Mouse (Mus musculus) kidney, embryonic 14.5 days (tissue): ENCODE measurements around the gene Syngr3. TPM values are rescaled to one million over a fixed set of nuclear protein-coding genes. Genes with fewer than 3 reads are reported as not detected.
"Not testable (repeated sequence)": the region's sequence is repeated elsewhere in the genome, so short reads cannot be mapped to it uniquely, and the experiment has no call there.

Experiments
- ATAC-seq: fragments of 200-750 bp; cut with Nextera tagmentation; 2 replicates; pipeline ENCODE4 v1.8.0; 2017; ENCODE audit warnings: moderate number of reproducible peaks, mild to moderate bottlenecking, moderate TSS enrichment, moderate library complexity; ENCODE audit not compliant: low FRiP score, low TSS enrichment
- H3K27ac ChIP-seq: fragments of 300-500 bp; sonication (generic); 2 replicates; pipeline ENCODE4 v1.5.1; 2014; ENCODE audit warnings: low read depth, mild to moderate bottlenecking, low read length, moderate library complexity, mixed read lengths
- H3K27me3 ChIP-seq: fragments of 300-500 bp; sonication (generic); 2 replicates; pipeline ENCODE4 v1.6.1; 2014; ENCODE audit warnings: mild to moderate bottlenecking, low read length; ENCODE audit not compliant: control insufficient read depth, insufficient read depth
- H3K36me3 ChIP-seq: fragments of 300-500 bp; sonication (generic); 2 replicates; pipeline ENCODE4 v1.6.1; 2014; ENCODE audit warnings: low read length, mixed read lengths; ENCODE audit not compliant: control insufficient read depth, insufficient read depth
- H3K4me1 ChIP-seq: fragments of 300-500 bp; sonication (generic); 2 replicates; pipeline ENCODE4 v1.6.1; 2014; ENCODE audit warnings: low read length, mixed read lengths; ENCODE audit not compliant: control insufficient read depth, insufficient read depth
- H3K4me2 ChIP-seq: fragments of 300-500 bp; sonication (generic); replicated peaks from 2 replicates; pipeline ENCODE4 v1.6.1; 2014; ENCODE audit warnings: low read depth, mild to moderate bottlenecking, low read length
- H3K4me3 ChIP-seq: fragments of 300-500 bp; sonication (generic); 2 replicates; pipeline ENCODE4 v1.5.1; 2014; ENCODE audit warnings: mild to moderate bottlenecking, low read length
- H3K9ac ChIP-seq: fragments of 300-500 bp; sonication (generic); 2 replicates; pipeline ENCODE4 v1.6.1; 2014; ENCODE audit warnings: low read depth, mild to moderate bottlenecking, low read length, moderate library complexity
- H3K9me3 ChIP-seq: fragments of 300-500 bp; sonication (generic); 2 replicates; pipeline ENCODE4 v1.6.1; 2016; ENCODE audit warnings: low read length; ENCODE audit not compliant: control insufficient read depth
- WGBS: fragments of 180-500 bp; shearing (Covaris S2); extraction: QIAGEN DNeasy Blood & Tissue Kit; methylation state at CpG from one replicate; pipeline ENCODE4 v1.1.7; 2014; 5-methylcytosine and 5-hydroxymethylcytosine counted together
- polyA plus RNA-seq: library from polyadenylated mRNA; unstranded; fragments of >200 nt; fragmentation: Nextera tagmentation; extraction: Ambion mirVana; gene quantifications from 2 replicates; pipeline ENCODE4 v1.2.1, GENCODE M21; 2014

Syngr3 gene
- polyA plus RNA-seq, 1 experiment from 2014 or later: 1.2 TPM

DNA sequence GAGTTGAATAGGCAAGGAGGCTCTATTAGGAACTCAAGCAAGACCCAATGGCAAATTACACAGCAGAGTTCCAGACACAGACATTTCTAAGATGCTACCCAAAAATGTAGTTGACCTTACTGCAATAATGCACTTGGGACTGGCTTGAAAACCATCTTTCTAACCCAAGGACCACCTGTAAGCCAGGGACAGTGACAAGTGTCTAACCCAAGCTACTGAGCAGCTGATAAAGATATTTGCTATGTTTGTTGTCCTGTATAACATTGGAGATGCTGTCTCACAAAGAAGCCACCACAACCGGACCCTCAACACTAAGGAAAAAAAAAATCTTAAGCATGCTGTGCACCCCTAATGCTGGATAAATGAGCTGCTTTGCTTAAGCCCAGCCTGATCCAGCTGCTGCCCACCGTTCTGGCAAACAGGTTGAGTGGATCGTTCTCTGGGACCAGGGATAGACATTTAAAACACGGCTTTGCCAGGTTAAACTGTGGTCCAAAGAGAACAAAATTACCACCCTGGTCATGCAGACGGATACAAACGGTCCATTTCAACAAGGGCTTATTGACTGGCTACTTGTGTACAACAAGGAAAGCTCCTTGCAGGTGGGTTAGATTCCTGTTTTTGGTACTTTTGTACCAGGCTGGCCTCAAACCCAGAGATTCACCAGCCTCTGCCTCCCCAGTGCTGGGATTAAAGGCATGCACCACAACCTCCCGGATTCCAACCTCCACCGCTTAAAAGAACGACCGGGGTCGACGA, 33.5 kb upstream of the Syngr3 start:
- peak overlapping the region; percentile 90 for H3K4me3 ChIP-seq
- peaks cover 20% of the 10 kb centered on the region for H3K36me3 ChIP-seq
- H3K9me3 ChIP-seq: no peaks in the 10 kb centered on the region
- no peaks in the 10 kb centered on the region for H3K27me3 ChIP-seq
- H3K9ac ChIP-seq: peak overlapping the region; percentile 89
- peak overlapping the region; percentile 71 for H3K27ac ChIP-seq
- H3K4me2 ChIP-seq: peak overlapping the region; percentile 78
- WGBS: 3% methylated on average over 12 of the region's 12 CpGs
- peaks cover 8% of the 10 kb centered on the region for H3K4me1 ChIP-seq
- no peak for ATAC-seq

DNA sequence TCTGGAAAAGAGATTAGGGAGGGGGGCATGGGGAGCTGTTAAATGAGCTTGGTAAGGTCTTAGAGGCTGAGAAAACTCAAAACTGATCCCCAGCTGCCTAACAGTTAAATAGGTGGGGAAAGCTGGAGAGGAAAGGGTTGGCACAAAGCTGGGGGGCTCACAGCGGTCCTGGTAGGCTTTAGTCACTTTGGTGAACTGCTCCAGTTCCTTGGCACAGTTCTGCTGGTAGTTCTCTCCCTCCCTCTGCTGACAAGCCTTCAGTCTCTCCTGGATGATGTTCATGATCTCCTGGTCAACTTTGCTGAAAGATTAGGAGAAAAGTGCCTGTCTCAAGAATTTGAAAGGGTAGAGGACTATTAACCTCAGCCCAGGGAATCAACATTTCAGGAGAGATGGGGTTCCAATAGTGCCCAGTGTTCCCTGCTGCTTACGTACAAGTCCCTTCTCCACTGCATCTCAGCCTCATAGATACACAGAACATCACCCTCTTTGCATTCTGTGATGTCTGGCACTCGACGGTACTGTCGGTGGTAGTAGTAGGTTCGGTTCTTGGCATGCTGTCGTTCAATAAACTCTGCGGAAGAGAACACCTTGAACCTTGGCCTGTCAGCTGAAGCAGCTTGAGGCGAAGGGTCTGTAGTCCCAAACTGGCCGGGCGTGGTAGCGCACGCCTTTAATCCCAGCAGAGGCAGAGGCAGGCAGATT, 32.6 kb upstream of the Syngr3 start:
- Histone ChIP-seq H3K27ac (no peak overlapping the region), H3K4me1 (peaks cover 8% of the 10 kb centered on the region), H3K9me3 (no peaks in the 10 kb centered on the region), H3K4me3 (peak overlapping the region; percentile 90), H3K36me3 (peaks cover 20% of the 10 kb centered on the region), H3K4me2 (peak overlapping the region; percentile 78), H3K9ac (peak overlapping the region; percentile 86; the same call in 1 of the 2 replicates), H3K27me3 (no peaks in the 10 kb centered on the region)
- WGBS: 39% methylated on average over 13 of the region's 13 CpGs
- no peak for ATAC-seq

DNA sequence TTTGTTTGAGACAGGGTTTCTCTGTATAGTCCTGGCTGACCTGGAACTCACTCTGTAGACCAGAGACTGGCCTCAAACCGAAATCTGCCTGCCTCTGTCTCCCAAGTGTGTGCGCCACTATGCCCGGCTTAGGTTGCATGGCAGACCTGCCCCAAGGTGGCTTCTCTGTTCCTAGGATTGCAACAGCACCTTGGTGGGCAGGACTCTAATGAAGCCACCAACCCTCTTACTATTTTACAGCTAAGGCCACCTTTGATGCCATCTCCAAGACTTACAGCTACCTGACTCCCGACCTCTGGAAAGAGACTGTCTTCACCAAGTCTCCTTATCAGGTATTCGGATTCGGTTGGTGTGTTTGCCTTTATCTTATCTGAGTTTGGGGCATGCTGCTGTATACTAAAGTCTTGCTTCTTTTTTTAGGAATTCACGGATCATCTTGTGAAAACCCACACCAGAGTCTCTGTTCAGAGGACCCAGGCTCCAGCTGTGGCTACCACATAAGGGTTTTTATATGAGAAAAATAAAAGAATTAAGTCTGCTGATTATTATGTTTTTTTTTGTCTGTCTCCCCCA, 31.7 kb upstream of the Syngr3 start:
- not testable (repeated sequence) for H3K27me3 ChIP-seq, H3K4me1 ChIP-seq, ATAC-seq, H3K9me3 ChIP-seq, H3K27ac ChIP-seq
- H3K4me2 ChIP-seq: peak overlapping the region; percentile 78
- 58% methylated on average over 7 of the region's 7 CpGs for WGBS
- H3K9ac ChIP-seq: peak overlapping the region; percentile 86
- peak overlapping the region; percentile 90 for H3K4me3 ChIP-seq
- H3K36me3 ChIP-seq: peaks cover 24% of the 10 kb centered on the region

DNA sequence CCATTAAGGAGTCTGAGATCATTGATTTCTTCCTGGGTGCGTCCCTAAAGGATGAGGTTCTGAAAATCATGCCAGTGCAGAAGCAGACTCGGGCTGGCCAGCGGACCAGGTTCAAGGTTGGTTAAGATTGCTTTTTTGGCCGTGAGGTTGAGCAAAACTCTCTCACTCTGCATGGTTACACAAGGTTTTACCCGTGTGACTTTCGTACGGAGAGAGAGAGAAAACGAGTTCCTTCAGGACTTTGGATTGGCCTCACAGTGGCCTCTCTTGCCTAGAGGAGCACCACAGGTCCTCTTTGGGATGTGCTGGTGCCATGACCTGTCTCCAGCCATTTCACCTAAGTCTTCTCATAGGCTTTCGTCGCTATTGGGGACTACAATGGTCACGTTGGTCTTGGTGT, 30.9 kb upstream of the Syngr3 start:
- Histone ChIP-seq H3K9ac (peak overlapping the region; percentile 86), H3K27ac (peak overlapping the region; percentile 83; the same call in 1 of the 2 replicates), H3K4me2 (peak overlapping the region; percentile 78), H3K36me3 (peaks cover 30% of the 10 kb centered on the region), H3K4me3 (peak overlapping the region; percentile 90)
- not testable (repeated sequence) for H3K27me3 ChIP-seq, ATAC-seq, H3K4me1 ChIP-seq, H3K9me3 ChIP-seq
- WGBS: under 1% methylated on average over 10 of the region's 11 CpGs

DNA sequence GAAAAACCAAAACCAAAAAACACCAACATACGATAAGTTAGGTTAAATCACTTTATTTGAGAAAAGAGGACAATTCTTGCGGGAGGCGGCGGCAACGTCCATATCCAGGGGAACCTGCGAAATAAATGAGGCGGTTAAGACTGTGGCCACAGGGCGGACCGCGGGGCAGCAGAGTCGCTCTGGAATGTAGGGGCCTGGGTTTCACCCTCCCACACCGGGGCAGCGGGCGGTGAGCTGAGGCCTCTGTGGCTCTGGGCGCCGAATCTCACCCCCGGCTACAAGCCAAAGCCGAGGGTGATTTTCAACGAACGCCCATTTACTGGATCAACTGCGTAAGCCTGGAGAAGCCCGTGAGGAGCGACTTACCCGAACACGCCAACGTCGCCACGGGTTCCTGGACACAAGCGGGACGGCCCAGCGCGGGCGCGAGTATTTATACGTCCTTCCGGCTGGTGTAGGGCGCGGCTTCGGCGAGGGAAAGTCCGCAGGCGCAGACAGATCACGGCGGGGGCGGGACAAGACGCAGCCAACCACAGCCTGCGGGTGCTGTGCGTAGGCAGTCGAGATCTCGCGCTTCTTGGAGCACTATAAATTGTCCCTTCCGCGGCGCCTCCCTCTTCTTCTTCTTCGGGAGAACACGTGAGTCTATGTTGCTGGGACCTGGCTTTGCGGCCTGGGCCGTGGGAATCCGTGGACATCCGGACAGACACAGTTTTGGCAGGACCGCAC, 29.9 kb upstream of the Syngr3 start:
- Histone ChIP-seq H3K27me3 (no peaks in the 10 kb centered on the region), H3K4me2 (peak overlapping the region; percentile 78), H3K9me3 (no peaks in the 10 kb centered on the region), H3K27ac (peak overlapping the region; percentile 91), H3K4me1 (peaks cover 8% of the 10 kb centered on the region), H3K36me3 (peaks cover 30% of the 10 kb centered on the region), H3K9ac (peak overlapping the region; percentile 93), H3K4me3 (peak overlapping the region; percentile 90)
- WGBS: under 1% methylated on average over 61 of the region's 61 CpGs
- peak; percentile 97 for ATAC-seq

DNA sequence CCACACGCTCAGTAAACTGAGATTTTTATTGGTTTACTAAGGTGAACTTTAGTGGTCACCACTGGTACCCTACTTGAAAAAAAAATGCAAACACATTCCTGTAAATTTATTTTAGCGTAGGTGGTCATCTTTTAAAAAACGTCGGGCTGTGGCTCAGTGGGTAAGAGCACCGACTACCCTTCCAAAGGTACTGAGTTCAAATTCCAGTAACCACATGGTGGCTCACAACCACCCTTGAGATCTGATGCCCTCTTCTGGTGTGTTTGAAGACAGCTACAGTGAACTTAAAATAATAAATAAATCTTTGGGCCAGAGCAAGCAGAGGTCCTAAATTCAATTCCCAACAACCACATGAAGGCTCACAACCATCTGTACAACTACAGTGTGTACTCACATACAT, 29.2 kb upstream of the Syngr3 start:
- not testable (repeated sequence) for H3K27ac ChIP-seq, H3K4me1 ChIP-seq, ATAC-seq, H3K27me3 ChIP-seq, H3K9me3 ChIP-seq
- 66% methylated on average over 5 of the region's 5 CpGs for WGBS
- peak overlapping the region; percentile 90 for H3K4me3 ChIP-seq
- H3K9ac ChIP-seq: peak overlapping the region; percentile 93; the same call in 1 of the 2 replicates
- peak overlapping the region; percentile 44 for H3K4me2 ChIP-seq
- peaks cover 30% of the 10 kb centered on the region for H3K36me3 ChIP-seq

DNA sequence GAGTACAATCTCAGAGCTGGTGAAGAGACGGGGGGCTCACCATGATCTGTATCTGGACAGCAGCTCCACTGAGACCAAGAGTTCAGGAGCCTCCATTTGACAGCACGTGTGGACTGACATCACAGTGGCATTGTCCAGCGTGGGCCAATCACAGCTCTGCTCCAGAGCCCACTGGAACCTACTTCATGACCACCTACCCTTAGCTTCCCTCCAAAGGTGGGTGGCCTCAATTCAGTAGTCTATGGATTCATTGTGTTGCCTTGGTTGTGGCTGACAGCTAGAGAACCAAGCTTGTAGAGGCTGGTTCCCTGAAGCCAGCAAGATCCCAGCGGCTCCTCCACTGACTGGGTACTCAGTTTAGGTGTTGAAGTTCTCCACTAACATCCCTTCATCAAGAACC, 28.2 kb upstream of the Syngr3 start, which contains the start of the genes Rnf151 and Rps2:
Gene Rnf151 (minus strand): TSS at position 121 of the 400 bp plus-strand sequence.
Gene Rps2 (plus strand): TSS at position 174 of the 400 bp plus-strand sequence.
- Histone ChIP-seq H3K9me3 (no peaks in the 10 kb centered on the region), H3K27ac (no peak within 1 kb of the TSS), H3K4me1 (peaks cover 8% of the 10 kb centered on the region), H3K9ac (no peak within 1 kb of the TSS; the same call in 1 of the 2 replicates), H3K4me3 (peak within 1 kb of the TSS; percentile 90; the same call in 1 of the 2 replicates), H3K4me2 (peak within 1 kb of the TSS; percentile 44), H3K27me3 (no peaks in the 10 kb centered on the region), H3K36me3 (peaks cover 30% of the 10 kb centered on the region)
- WGBS: 80% methylated on average over 4 of the region's 4 CpGs
- ATAC-seq: no peak

DNA sequence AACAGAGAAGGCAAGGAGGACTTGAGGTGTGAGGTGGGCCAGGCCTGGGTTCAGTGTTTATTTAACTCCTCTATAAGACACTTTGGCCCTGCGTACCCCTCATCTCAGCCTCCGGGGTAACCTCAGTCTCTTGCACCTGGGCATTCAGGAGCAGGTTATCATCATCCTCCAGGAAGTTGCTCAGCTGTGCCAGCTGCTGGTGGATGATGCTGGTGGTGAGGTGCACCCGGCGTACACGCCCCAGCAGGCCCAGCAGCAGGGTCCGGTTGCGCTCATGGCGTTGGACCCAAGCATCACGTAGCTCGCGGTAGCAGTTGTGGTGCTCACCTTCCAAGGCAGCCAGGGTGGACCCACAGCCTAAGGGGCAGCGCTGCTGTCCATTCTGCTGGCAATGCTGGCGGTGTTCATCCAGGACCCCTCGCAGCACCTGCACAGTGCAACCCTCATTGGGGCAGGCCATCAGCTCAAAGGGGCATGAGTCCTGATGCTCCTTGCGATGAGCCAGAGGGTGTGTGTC, 26.5 kb upstream of the Syngr3 start:
- peaks cover 15% of the 10 kb centered on the region for H3K36me3 ChIP-seq
- no peak for ATAC-seq
- no peaks in the 10 kb centered on the region for H3K9me3 ChIP-seq
- H3K27me3 ChIP-seq: no peaks in the 10 kb centered on the region
- H3K4me2 ChIP-seq: no peak overlapping the region
- H3K4me3 ChIP-seq: no peak overlapping the region
- H3K27ac ChIP-seq: no peak overlapping the region
- no peak overlapping the region for H3K9ac ChIP-seq
- 96% methylated on average over 15 of the region's 15 CpGs for WGBS
- H3K4me1 ChIP-seq: no peaks in the 10 kb centered on the region
